Comparison of ENCODE assay signal across 26 mouse cellular contexts in the genomic region with DNA sequence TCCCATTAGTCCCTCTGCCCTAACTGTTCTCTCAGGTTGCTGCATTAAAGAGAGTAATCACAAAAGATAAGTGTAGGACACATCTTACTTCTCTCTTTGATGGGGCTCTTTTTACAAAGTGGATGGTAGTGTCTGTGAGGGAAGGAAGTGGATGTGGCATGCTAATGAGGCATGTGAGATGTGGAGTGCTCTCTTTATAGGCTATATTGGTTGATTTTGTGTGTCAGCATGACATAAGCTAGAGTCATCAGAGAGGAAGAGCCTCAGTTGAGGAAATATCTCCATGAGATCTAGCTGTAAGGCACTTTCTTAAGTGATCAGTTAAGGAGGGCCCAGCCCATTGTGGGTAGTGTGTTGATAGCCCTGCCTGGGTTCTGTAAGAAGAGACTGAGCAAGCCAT. TPM values are rescaled to one million over a fixed set of nuclear protein-coding genes. Genes with fewer than 3 reads are reported as not detected.
DNase-seq lines count a peak whose midpoint lies in the region; ATAC-seq and TF ChIP-seq lines count a peak whose summit lies in the region.
"Had no signal": no experiment of that assay in that cellular context is flagged by ENCODE, and none has a peak within 500 bp of the region (broad histone marks: within the 10 kb centered on the region; RNA-seq: fewer than 3 reads in every experiment).

No protein-coding gene starts in this region.

- no peaks in the 10 kb centered on the region for H3K9me3 ChIP-seq in hindbrain, embryonic 11.5 days (ENCODE audit: control insufficient read depth, low read length)
- H3K9me3 ChIP-seq: embryonic facial prominence, embryonic 10.5 days; embryonic facial prominence, embryonic 13.5 days; forebrain, embryonic 12.5 days; forebrain, embryonic 15.5 days; hindbrain, embryonic 13.5 days had no signal

- H3K36me3 ChIP-seq in hindbrain, embryonic 11.5 days (ENCODE audit: control insufficient read depth, insufficient read depth, low read length) = 0 out of 2 replicates have a peak, but pooled peaks cover 6% of the 10 kb centered on the region

- peak overlapping the region; percentile 86 for H3K27ac ChIP-seq in bone marrow macrophage, adult 2 months (ENCODE audit: insufficient read depth, low read depth, low read length)
- no peak overlapping the region for H3K27ac ChIP-seq in hindbrain, embryonic 11.5 days (ENCODE audit: low read depth, low read length)
- H3K27ac ChIP-seq: embryonic facial prominence, embryonic 10.5 days; embryonic facial prominence, embryonic 13.5 days; forebrain, embryonic 12.5 days; forebrain, embryonic 15.5 days; hindbrain, embryonic 13.5 days had no signal

- no peak for TF ChIP-seq POLR2A in bone marrow macrophage, adult 2 months (IDR thresholded peaks at IDR 0.05; ENCODE audit: borderline replicate concordance, low read depth, low read length)

- H3K4me3 ChIP-seq in bone marrow macrophage, adult 2 months (ENCODE audit: insufficient read depth, low read length) = no peak overlapping the region
- no peak overlapping the region for H3K4me3 ChIP-seq in hindbrain, embryonic 11.5 days (ENCODE audit: low read depth, low read length)
- H3K4me3 ChIP-seq: embryonic facial prominence, embryonic 10.5 days; embryonic facial prominence, embryonic 13.5 days; erythroblast, embryonic 14.5 days; forebrain, embryonic 12.5 days; forebrain, embryonic 15.5 days; hindbrain, embryonic 13.5 days had no signal

- peak; percentile 71 for ATAC-seq in inflammation-experienced regulatory T-cells, adult 6 months
- no peak for ATAC-seq in hindbrain, embryonic 11.5 days (ENCODE audit: low FRiP score)
- ATAC-seq: forebrain, embryonic 15.5 days; hindbrain, embryonic 16.5 days had no signal

- H3K9ac ChIP-seq in hindbrain, embryonic 11.5 days (ENCODE audit: low read depth, low read length) = no peak overlapping the region
- H3K9ac ChIP-seq: embryonic facial prominence, embryonic 13.5 days; forebrain, embryonic 12.5 days; forebrain, embryonic 15.5 days; hindbrain, embryonic 13.5 days had no signal

- H3K27me3 ChIP-seq in hindbrain, embryonic 11.5 days (ENCODE audit: control insufficient read depth, insufficient read depth, low read length) = no peaks in the 10 kb centered on the region
- H3K27me3 ChIP-seq: embryonic facial prominence, embryonic 13.5 days; forebrain, embryonic 12.5 days; forebrain, embryonic 15.5 days; hindbrain, embryonic 13.5 days had no signal

- no peak for TF ChIP-seq CTCF in bone marrow macrophage, adult 2 months (IDR thresholded peaks at IDR 0.05; ENCODE audit: low read depth, low read length)

- H3K4me2 ChIP-seq in hindbrain, embryonic 11.5 days (replicated peaks; ENCODE audit: low read depth, low read length) = no peak overlapping the region
- H3K4me2 ChIP-seq: embryonic facial prominence, embryonic 13.5 days; forebrain, embryonic 12.5 days; forebrain, embryonic 15.5 days; heart, embryonic 11.5 days; hindbrain, embryonic 13.5 days had no signal

- peaks cover 59% of the 10 kb centered on the region for H3K4me1 ChIP-seq in bone marrow macrophage, adult 2 months (ENCODE audit: control insufficient read depth, insufficient read depth, low read length)
- H3K4me1 ChIP-seq in hindbrain, embryonic 11.5 days (replicated peaks; ENCODE audit: control insufficient read depth, insufficient read depth, low read length) = no peaks in the 10 kb centered on the region
- H3K4me1 ChIP-seq: embryonic facial prominence, embryonic 10.5 days; forebrain, embryonic 12.5 days had no signal

- DNase-seq in 416B (ENCODE audit: low read depth) = peak; percentile 47
- peak; percentile 18 for DNase-seq in CD4-positive, CD25-positive, alpha-beta regulatory T cell, adult 2 months (ENCODE audit: low read depth, low spot score)
- no peak for DNase-seq in right cerebral cortex, postnatal 14 days
- no peak for DNase-seq in kidney, postnatal 10 days
- no peak for DNase-seq in hindbrain, embryonic 11.5 days (ENCODE audit: low spot score)
- DNase-seq: adrenal gland, adult 8-10 months; adrenal gland, postnatal 25 days; cerebellum, adult 11 months; cerebellum, adult 2 months; cerebellum, adult 9-11 months; cerebellum, postnatal 25 days; embryo, embryonic 11 days; gastrocnemius, postnatal 10 days; gastrocnemius, postnatal 36 days; kidney, adult 11 months had no signal

RNA-seq across cellular contexts. Expression of a gene that starts 6.3 kb away (rescaled TPM):
- 17.8 and 19.0 TPM in 2 replicates for polyA plus RNA-seq in bone marrow macrophage, adult 2 months (2012; ENCODE audit: insufficient read depth, insufficient read length, missing spikeins)
- 10 to 100 TPM; 23.4 to 28.5 (median 25.7) TPM for polyA plus RNA-seq in inflammation-experienced regulatory T-cells, adult 6 months (2017; shearing (Covaris generic))
- 38.4 and 38.8 TPM in 2 replicates for polyA plus RNA-seq in hindbrain, embryonic 11.5 days (2014; fragmentation: Nextera tagmentation; extraction: Ambion mirVana)

RNA-seq across cellular contexts. Expression of a gene that starts 6.4 kb away (rescaled TPM):
- 9.0 and 11.1 TPM in 2 replicates for polyA plus RNA-seq in bone marrow macrophage, adult 2 months (2012; ENCODE audit: insufficient read depth, insufficient read length, missing spikeins)
- 10 to 100 TPM; 17.6 to 21.8 (median 21.7) TPM for polyA plus RNA-seq in inflammation-experienced regulatory T-cells, adult 6 months (2017; shearing (Covaris generic))
- 17.2 and 17.4 TPM in 2 replicates for polyA plus RNA-seq in hindbrain, embryonic 11.5 days (2014; fragmentation: Nextera tagmentation; extraction: Ambion mirVana)

RNA-seq across cellular contexts. Expression of a gene that starts 8.9 kb away (rescaled TPM):
- not detected in 2 replicates for polyA plus RNA-seq in bone marrow macrophage, adult 2 months (2012; ENCODE audit: insufficient read depth, insufficient read length, missing spikeins)
- polyA plus RNA-seq in inflammation-experienced regulatory T-cells, adult 6 months (2017; shearing (Covaris generic)) = not detected
- polyA plus RNA-seq in hindbrain, embryonic 11.5 days (2014; fragmentation: Nextera tagmentation; extraction: Ambion mirVana) = 1.5 and 1.9 TPM in 2 replicates
- polyA plus RNA-seq: C2C12; erythroblast, embryonic 14.5 days had no signal

Comparison
In these comparisons a context has a peak if more than half of its experiments do, and no peak if none do; other contexts are left out.
1. DNase-seq: peak in 416B (single experiment) and CD4-positive, CD25-positive, alpha-beta regulatory T cell, adult 2 months (single experiment); none in right cerebral cortex, postnatal 14 days (single experiment), kidney, postnatal 10 days (single experiment) and hindbrain, embryonic 11.5 days (single experiment).